Mouse (Mus musculus) neural tube, embryonic 13.5 days (tissue): ENCODE measurements around the gene Pdgfc. TPM values are rescaled to one million over a fixed set of nuclear protein-coding genes. Genes with fewer than 3 reads are reported as not detected.
"Not testable (repeated sequence)": the region's sequence is repeated elsewhere in the genome, so short reads cannot be mapped to it uniquely, and the experiment has no call there.

Experiments used
- ATAC-seq: fragments of 200-750 bp; cut with Nextera tagmentation; 2 replicates; pipeline ENCODE4 v1.8.0; 2017; ENCODE audit warnings: low read depth, mild to moderate bottlenecking, moderate TSS enrichment, moderate library complexity
- H3K27ac ChIP-seq: fragments of 300-500 bp; sonication (generic); replicated peaks from 2 replicates; pipeline ENCODE4 v1.5.1; 2015; ENCODE audit warnings: moderate library complexity, mild to moderate bottlenecking, inconsistent platforms
- H3K27me3 ChIP-seq: fragments of 300-500 bp; sonication (generic); 2 replicates; pipeline ENCODE4 v1.6.1; 2015; ENCODE audit warnings: mild to moderate bottlenecking, inconsistent platforms
- H3K36me3 ChIP-seq: fragments of 300-500 bp; sonication (generic); 2 replicates; pipeline ENCODE4 v1.6.1; 2015; ENCODE audit warnings: mild to moderate bottlenecking, inconsistent platforms
- H3K4me1 ChIP-seq: fragments of 300-500 bp; sonication (generic); replicated peaks from 2 replicates; pipeline ENCODE4 v1.6.1; 2015; ENCODE audit warnings: inconsistent platforms
- H3K4me2 ChIP-seq: fragments of 300-500 bp; sonication (generic); 2 replicates; pipeline ENCODE4 v1.6.1; 2015; ENCODE audit warnings: inconsistent platforms, mild to moderate bottlenecking, moderate library complexity
- H3K4me3 ChIP-seq: fragments of 300-500 bp; sonication (generic); 2 replicates; pipeline ENCODE4 v1.5.1; 2015; ENCODE audit warnings: mild to moderate bottlenecking, inconsistent platforms
- H3K9ac ChIP-seq: fragments of 300-500 bp; sonication (generic); 2 replicates; pipeline ENCODE4 v1.6.1; 2015; ENCODE audit warnings: moderate library complexity, mild to moderate bottlenecking, inconsistent platforms
- H3K9me3 ChIP-seq: fragments of 300-500 bp; sonication (generic); 2 replicates; pipeline ENCODE4 v1.6.1; 2016; ENCODE audit warnings: inconsistent platforms
- WGBS: fragments of 180-500 bp; shearing (Covaris S2); methylation state at CpG from one replicate; pipeline ENCODE4 v1.1.7; 2015; 5-methylcytosine and 5-hydroxymethylcytosine counted together
- polyA plus RNA-seq: library from polyadenylated mRNA; unstranded; fragments of >200 nt; fragmentation: Nextera tagmentation; extraction: Ambion mirVana; gene quantifications from 2 replicates; pipeline ENCODE4 v1.2.1, GENCODE M21; 2015

The Pdgfc gene
- polyA plus RNA-seq, 1 experiment from 2014 or later: 4.1 TPM

GRCm38 (mm10) chr3:81120664-81121063 lies 84.4 kb downstream of the Pdgfc start:
- no peak overlapping the region for H3K4me3 ChIP-seq
- H3K9ac ChIP-seq: no peak overlapping the region
- no peak overlapping the region for H3K27ac ChIP-seq
- no peak for ATAC-seq
- no peaks in the 10 kb centered on the region for H3K4me1 ChIP-seq
- H3K27me3 ChIP-seq: no peaks in the 10 kb centered on the region
- H3K9me3 ChIP-seq: no peaks in the 10 kb centered on the region
- no peaks in the 10 kb centered on the region for H3K36me3 ChIP-seq
- no peak overlapping the region for H3K4me2 ChIP-seq
- 94% methylated on average over 1 of the region's 1 CpGs for WGBS

DNA sequence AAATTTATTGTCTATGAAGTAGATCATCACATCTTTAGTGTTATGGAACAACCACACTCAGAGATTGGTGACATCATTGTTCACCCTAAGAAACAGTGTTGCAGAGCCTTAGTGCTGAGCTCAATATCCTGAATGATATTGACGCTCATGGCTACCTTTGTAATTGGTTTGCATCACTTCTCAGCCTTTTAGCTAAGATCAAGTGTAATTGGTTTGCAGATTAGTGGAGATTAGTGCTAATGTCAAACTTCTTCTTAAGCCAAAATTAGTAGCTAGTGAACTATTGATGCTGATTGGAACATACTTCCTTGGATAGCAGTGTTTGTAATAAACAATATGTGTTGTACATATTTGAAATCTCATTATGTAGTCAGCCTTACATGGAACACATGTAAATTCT lies 85.5 kb downstream of the Pdgfc start:
- Histone ChIP-seq H3K27me3 (no peaks in the 10 kb centered on the region), H3K36me3 (no peaks in the 10 kb centered on the region), H3K4me3 (no peak overlapping the region), H3K9me3 (no peaks in the 10 kb centered on the region), H3K4me1 (no peaks in the 10 kb centered on the region; the same call in 1 of the 2 replicates), H3K27ac (no peak overlapping the region), H3K9ac (no peak overlapping the region), H3K4me2 (no peak overlapping the region)
- no peak for ATAC-seq
- 88% methylated on average over 1 of the region's 1 CpGs for WGBS

GRCm38 (mm10) chr3:81123461-81123860 lies 87.2 kb downstream of the Pdgfc start:
- no peaks in the 10 kb centered on the region for H3K27me3 ChIP-seq

DNA sequence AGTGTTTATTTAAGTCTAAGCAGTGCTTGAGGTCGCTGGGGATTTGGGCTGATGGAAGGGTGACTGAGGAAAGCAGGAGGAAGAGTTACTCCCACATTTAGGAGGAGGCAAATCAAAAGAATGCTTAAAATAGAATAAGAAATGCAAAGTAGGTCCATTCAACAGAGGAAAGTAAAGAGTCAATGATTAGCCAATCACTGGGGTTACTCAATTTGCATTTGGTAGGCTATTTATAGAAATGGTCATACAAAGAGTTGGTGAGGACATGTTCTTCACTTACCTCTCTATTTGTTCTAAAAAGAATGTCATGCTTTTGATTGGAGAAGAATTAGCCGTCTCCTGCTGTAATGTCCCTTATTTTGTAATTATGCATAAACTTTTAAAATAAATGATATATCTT lies 90.8 kb downstream of the Pdgfc start:
- no peaks in the 10 kb centered on the region; the same call in 1 of the 2 replicates for H3K4me1 ChIP-seq
- 39% methylated on average over 2 of the region's 2 CpGs for WGBS
- H3K4me2 ChIP-seq: no peak overlapping the region
- H3K27me3 ChIP-seq: no peaks in the 10 kb centered on the region
- no peaks in the 10 kb centered on the region for H3K36me3 ChIP-seq
- H3K9me3 ChIP-seq: no peaks in the 10 kb centered on the region
- H3K27ac ChIP-seq: no peak overlapping the region
- no peak overlapping the region for H3K4me3 ChIP-seq
- no peak for ATAC-seq
- no peak overlapping the region for H3K9ac ChIP-seq

More at GRCm38 (mm10) chr3:81123461-81123860, 87.2 kb downstream of the Pdgfc start:
- Histone ChIP-seq H3K9me3 (no peaks in the 10 kb centered on the region), H3K9ac (no peak overlapping the region), H3K27ac (no peak overlapping the region), H3K4me3 (no peak overlapping the region), H3K36me3 (no peaks in the 10 kb centered on the region), H3K4me1 (no peaks in the 10 kb centered on the region; the same call in 1 of the 2 replicates), H3K4me2 (no peak overlapping the region)
- ATAC-seq: no peak
- WGBS: 89% methylated on average over 3 of the region's 3 CpGs

DNA sequence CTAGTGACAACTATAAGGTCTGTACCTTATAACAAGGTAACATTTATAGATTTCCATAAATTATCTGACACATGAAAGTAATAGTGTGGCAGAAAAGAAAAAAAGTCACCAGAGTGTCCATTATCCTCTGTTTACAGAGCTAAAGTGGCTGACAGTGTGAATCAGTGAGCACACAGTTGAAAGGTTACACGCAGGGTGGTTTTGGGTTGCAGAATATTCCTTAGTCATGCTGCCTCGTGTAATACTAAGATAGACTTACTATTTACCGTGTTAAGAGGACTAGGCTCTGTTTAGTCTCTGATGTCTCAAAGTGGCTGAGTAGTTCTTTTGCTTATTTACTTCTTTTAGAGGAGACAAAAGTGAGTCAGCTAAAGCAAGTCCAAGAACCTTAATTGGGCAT lies 100.8 kb downstream of the Pdgfc start:
- WGBS: 92% methylated on average over 3 of the region's 3 CpGs
- Histone ChIP-seq H3K27me3 (no peaks in the 10 kb centered on the region), H3K9me3 (no peaks in the 10 kb centered on the region), H3K4me1 (no peaks in the 10 kb centered on the region), H3K4me2 (no peak overlapping the region), H3K27ac (no peak overlapping the region), H3K36me3 (no peaks in the 10 kb centered on the region), H3K4me3 (no peak overlapping the region), H3K9ac (no peak overlapping the region)
- no peak for ATAC-seq

DNA sequence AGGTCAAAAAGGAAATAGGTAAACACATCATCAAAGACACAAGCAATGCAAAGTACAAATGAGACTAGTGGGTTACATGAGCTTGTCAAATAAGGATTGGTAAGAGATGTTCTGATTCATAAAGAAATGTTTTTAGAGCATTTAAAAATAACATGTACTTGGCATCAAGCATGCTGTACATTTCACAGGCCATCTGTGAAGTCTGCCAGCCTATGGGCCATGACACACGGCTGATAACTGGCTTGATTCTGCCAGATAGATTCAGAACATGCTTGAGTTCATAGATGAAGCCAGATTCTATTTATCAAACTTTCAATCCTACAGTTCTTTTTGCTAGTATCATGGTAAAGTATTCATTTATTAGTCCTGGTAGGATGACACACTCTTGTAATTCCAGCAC lies 101.8 kb downstream of the Pdgfc start:
- H3K4me1 ChIP-seq, H3K27me3 ChIP-seq, H3K4me2 ChIP-seq, H3K9me3 ChIP-seq, ATAC-seq, H3K36me3 ChIP-seq, H3K27ac ChIP-seq, H3K4me3 ChIP-seq, H3K9ac ChIP-seq: not testable (repeated sequence)
- 87% methylated on average over 1 of the region's 1 CpGs for WGBS

DNA sequence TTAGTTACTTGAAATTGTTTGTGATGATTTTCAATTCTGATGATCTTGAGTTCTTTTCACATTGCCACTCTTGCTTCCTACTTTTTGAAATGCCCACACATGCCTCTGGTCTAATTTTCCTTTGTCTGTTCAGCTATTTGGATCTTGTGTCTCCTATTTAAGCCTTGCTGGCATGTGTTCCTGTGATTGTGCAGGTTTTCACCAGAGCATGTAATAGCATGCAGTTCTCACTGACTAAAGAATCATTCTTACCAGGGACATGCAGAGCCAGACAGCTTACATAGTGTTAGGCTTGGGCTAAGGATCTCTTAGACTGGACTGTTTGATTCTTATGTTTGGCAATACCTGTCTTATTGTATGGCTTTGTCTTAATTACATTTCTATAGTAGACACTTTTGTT lies 107.5 kb downstream of the Pdgfc start:
- H3K9ac ChIP-seq: no peak overlapping the region
- no peak for ATAC-seq

GRCm38 (mm10) chr3:81149109-81149521 lies 112.9 kb downstream of the Pdgfc start:
- WGBS: 59% methylated on average over 3 of the region's 3 CpGs
- Histone ChIP-seq H3K36me3 (no peaks in the 10 kb centered on the region), H3K9ac (no peak overlapping the region), H3K9me3 (no peaks in the 10 kb centered on the region), H3K4me3 (no peak overlapping the region), H3K4me1 (peaks cover 6% of the 10 kb centered on the region; the same call in 1 of the 2 replicates), H3K27ac (no peak overlapping the region), H3K27me3 (no peaks in the 10 kb centered on the region), H3K4me2 (no peak overlapping the region)
- ATAC-seq: no peak

More for the DNA sequence above, 107.5 kb downstream of the Pdgfc start:
- no peak overlapping the region for H3K4me2 ChIP-seq
- no peak overlapping the region for H3K27ac ChIP-seq
- H3K4me3 ChIP-seq: no peak overlapping the region
- no peaks in the 10 kb centered on the region for H3K36me3 ChIP-seq
- H3K9me3 ChIP-seq: no peaks in the 10 kb centered on the region
- no peaks in the 10 kb centered on the region for H3K27me3 ChIP-seq
- no peaks in the 10 kb centered on the region for H3K4me1 ChIP-seq

GRCm38 (mm10) chr3:81150228-81150627 lies 114.0 kb downstream of the Pdgfc start:
- H3K4me1 ChIP-seq: peaks cover 6% of the 10 kb centered on the region; the same call in 1 of the 2 replicates
- no peaks in the 10 kb centered on the region for H3K36me3 ChIP-seq
- H3K4me2 ChIP-seq: no peak overlapping the region
- H3K9ac ChIP-seq: no peak overlapping the region
- H3K4me3 ChIP-seq: no peak overlapping the region
- H3K9me3 ChIP-seq: no peaks in the 10 kb centered on the region
- no peak for ATAC-seq
- H3K27me3 ChIP-seq: no peaks in the 10 kb centered on the region
- H3K27ac ChIP-seq: no peak overlapping the region

GRCm38 (mm10) chr3:81154420-81154819 lies 118.2 kb downstream of the Pdgfc start:
- H3K4me1 ChIP-seq: 0 out of 2 replicates have a peak, but pooled peaks cover 1% of the 10 kb centered on the region
- H3K27ac ChIP-seq: no peak overlapping the region
- no peak overlapping the region for H3K4me2 ChIP-seq
- H3K27me3 ChIP-seq: no peaks in the 10 kb centered on the region
- no peaks in the 10 kb centered on the region for H3K9me3 ChIP-seq
- no peak for ATAC-seq
- 71% methylated on average over 1 of the region's 1 CpGs for WGBS
- H3K9ac ChIP-seq: no peak overlapping the region
- H3K4me3 ChIP-seq: no peak overlapping the region
- H3K36me3 ChIP-seq: no peaks in the 10 kb centered on the region

DNA sequence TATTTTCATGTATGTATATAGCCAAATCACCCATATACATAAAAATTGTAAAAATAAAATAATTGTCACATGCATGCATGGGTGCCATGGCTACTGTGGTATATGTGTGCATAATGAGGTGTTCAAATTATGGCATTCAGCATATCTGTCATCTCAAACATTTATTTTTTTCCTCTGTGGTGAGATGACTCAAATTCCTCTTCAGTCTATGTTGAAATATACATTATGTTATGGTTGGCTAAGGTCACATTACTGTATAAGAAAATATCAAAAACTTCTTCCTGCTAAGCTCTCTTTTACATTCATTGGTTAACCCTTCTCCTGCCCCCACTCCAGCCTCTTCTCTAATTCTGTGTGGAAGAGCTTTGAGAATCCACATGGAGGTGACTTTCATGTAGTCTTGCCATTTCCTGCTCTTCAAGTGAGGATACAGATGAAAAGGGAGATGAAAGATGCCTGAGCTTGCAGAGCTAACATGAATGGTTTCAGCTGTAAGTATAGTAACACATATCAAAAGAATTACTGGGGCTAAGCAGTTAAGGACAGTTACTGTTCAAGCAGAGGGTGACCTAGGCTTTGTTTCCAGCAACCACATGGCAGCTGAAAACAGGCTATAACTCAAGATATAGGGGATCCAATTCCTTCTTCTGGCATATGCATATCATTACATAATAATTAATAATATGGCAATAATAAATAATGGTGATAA lies 124.4 kb downstream of the Pdgfc start:
- no peak for ATAC-seq
- Histone ChIP-seq H3K9ac (no peak overlapping the region), H3K27me3 (no peaks in the 10 kb centered on the region), H3K36me3 (no peaks in the 10 kb centered on the region), H3K4me3 (no peak overlapping the region), H3K27ac (no peak overlapping the region), H3K9me3 (no peaks in the 10 kb centered on the region), H3K4me2 (no peak overlapping the region), H3K4me1 (no peaks in the 10 kb centered on the region)

DNA sequence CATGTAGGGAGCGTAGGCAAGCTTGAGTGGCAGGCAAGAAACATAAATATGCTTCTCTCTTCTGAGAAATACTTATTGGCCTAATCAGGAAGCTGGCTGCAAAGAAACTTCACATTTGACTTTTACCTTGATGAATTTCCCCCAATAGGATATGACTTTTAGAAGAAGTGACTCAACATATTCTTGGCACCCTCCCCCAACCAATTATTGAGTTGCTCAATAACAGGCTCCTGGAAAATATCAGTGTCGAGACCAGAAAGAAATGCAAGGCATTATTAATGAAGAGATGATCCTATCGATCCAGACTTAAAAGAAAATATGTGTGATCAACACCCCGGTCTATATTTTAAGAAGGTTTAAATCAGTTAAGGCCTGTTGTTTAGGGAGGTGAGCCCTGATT lies 125.9 kb downstream of the Pdgfc start:
- H3K4me3 ChIP-seq: no peak overlapping the region
- no peaks in the 10 kb centered on the region for H3K27me3 ChIP-seq
- WGBS: 90% methylated on average over 4 of the region's 4 CpGs
- no peak overlapping the region for H3K9ac ChIP-seq
- no peaks in the 10 kb centered on the region for H3K36me3 ChIP-seq
- ATAC-seq: no peak
- no peak overlapping the region for H3K4me2 ChIP-seq
- no peaks in the 10 kb centered on the region for H3K9me3 ChIP-seq
- no peak overlapping the region for H3K27ac ChIP-seq
- H3K4me1 ChIP-seq: no peaks in the 10 kb centered on the region

DNA sequence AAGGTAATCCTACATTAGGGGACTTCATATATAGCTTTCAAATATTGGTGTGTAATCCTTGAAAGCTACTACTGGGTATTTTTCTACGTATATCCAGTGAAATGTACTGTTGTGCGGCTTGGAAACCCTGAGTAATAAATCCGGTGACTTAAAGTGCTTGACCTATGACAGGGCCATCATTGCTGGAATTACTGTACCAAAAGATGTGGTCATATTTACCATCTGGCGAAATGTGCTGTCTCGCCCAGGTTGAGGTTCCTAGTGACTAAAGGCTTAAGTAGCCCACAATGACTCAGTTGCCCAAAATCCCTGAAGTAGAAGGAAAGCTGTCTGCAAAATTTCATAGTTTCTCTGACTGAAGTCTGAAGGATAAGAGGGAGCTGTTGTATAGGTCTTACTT lies 127.9 kb downstream of the Pdgfc start:
- Histone ChIP-seq H3K4me1 (no peaks in the 10 kb centered on the region), H3K36me3 (no peaks in the 10 kb centered on the region), H3K27me3 (no peaks in the 10 kb centered on the region), H3K9me3 (no peaks in the 10 kb centered on the region), H3K9ac (no peak overlapping the region), H3K27ac (no peak overlapping the region), H3K4me2 (no peak overlapping the region), H3K4me3 (no peak overlapping the region)
- WGBS: 93% methylated on average over 5 of the region's 5 CpGs
- no peak for ATAC-seq
